Mouse (Mus musculus) neural tube, embryonic 15.5 days (tissue): ENCODE results near the gene Serpinb9g. TPM values are rescaled to one million over a fixed set of nuclear protein-coding genes. Genes with fewer than 3 reads are reported as not detected.
"Not testable (repeated sequence)": the region's sequence is repeated elsewhere in the genome, so short reads cannot be mapped to it uniquely, and the experiment has no call there.

Source experiments
- ATAC-seq: fragments of 200-750 bp; cut with Nextera tagmentation; 2 replicates; pipeline ENCODE4 v1.8.0; 2017; ENCODE audit warnings: mild to moderate bottlenecking, moderate TSS enrichment, moderate library complexity; ENCODE audit not compliant: low FRiP score
- H3K27ac ChIP-seq: fragments of 300-500 bp; sonication (generic); replicated peaks from 2 replicates; pipeline ENCODE4 v1.5.1; 2015; ENCODE audit warnings: mild to moderate bottlenecking, inconsistent platforms
- H3K27me3 ChIP-seq: fragments of 300-500 bp; sonication (generic); replicated peaks from 2 replicates; pipeline ENCODE4 v1.6.1; 2015; ENCODE audit warnings: inconsistent platforms
- H3K36me3 ChIP-seq: fragments of 300-500 bp; sonication (generic); 2 replicates; pipeline ENCODE4 v1.6.1; 2015; ENCODE audit warnings: inconsistent platforms
- H3K4me1 ChIP-seq: fragments of 300-500 bp; sonication (generic); 2 replicates; pipeline ENCODE4 v1.6.1; 2015; ENCODE audit warnings: inconsistent platforms
- H3K4me2 ChIP-seq: fragments of 300-500 bp; sonication (generic); 2 replicates; pipeline ENCODE4 v1.6.1; 2015; ENCODE audit warnings: inconsistent platforms, mild to moderate bottlenecking, moderate library complexity
- H3K4me3 ChIP-seq: fragments of 300-500 bp; sonication (generic); replicated peaks from 2 replicates; pipeline ENCODE4 v1.5.1; 2015; ENCODE audit warnings: mild to moderate bottlenecking, inconsistent platforms
- H3K9ac ChIP-seq: fragments of 300-500 bp; sonication (generic); replicated peaks from 2 replicates; pipeline ENCODE4 v1.6.1; 2015; ENCODE audit warnings: mild to moderate bottlenecking, inconsistent platforms
- H3K9me3 ChIP-seq: fragments of 300-500 bp; sonication (generic); replicated peaks from 2 replicates; pipeline ENCODE4 v1.6.1; 2016; ENCODE audit warnings: inconsistent platforms
- WGBS: fragments of 180-500 bp; shearing (Covaris S2); methylation state at CpG from one replicate; pipeline ENCODE4 v1.1.7; 2015; ENCODE audit warnings: mixed read lengths; 5-methylcytosine and 5-hydroxymethylcytosine counted together
- polyA plus RNA-seq: library from polyadenylated mRNA; unstranded; fragments of >200 nt; fragmentation: Nextera tagmentation; extraction: Ambion mirVana; gene quantifications from 2 replicates; pipeline ENCODE4 v1.2.1, GENCODE M21; 2015

Serpinb9g gene
- not detected in 2 replicates for polyA plus RNA-seq

DNA sequence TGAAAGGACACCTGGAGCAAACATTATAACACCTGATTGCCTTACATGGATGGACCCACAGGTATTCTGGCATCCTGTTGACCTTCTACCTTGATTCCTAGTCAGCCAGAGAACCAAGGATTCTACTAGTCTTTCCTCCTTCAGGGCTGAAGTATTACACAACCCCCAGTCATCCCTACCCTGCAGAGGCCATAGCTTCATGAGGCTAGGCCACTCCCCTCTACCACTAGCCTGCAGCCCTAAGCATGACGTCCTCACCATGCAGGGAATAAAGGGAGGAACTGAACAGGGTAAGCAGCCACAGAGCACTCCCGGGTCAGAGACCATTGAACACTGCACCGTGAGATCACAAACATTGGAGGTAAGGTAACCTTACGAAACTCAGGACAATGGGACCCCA lies at the start of gene Serpinb9g:
Serpinb9g (plus strand) TSS at position 301 of the 400 bp plus-strand sequence.
- not testable (repeated sequence) for H3K9me3 ChIP-seq, H3K36me3 ChIP-seq, ATAC-seq, H3K27ac ChIP-seq, H3K4me2 ChIP-seq, H3K9ac ChIP-seq, H3K4me3 ChIP-seq, H3K4me1 ChIP-seq, H3K27me3 ChIP-seq
- 84% methylated on average over 4 of the region's 4 CpGs for WGBS

- H3K9ac ChIP-seq, H3K4me1 ChIP-seq, ATAC-seq, H3K4me3 ChIP-seq, H3K27ac ChIP-seq, H3K4me2 ChIP-seq, H3K36me3 ChIP-seq, H3K27me3 ChIP-seq, H3K9me3 ChIP-seq: not testable (repeated sequence)
- 79% methylated on average over 3 of the region's 3 CpGs for WGBS
Observed at GRCm38 (mm10) chr13:33483872-33484271, 718 bp upstream of the Serpinb9g start.

GRCm38 (mm10) chr13:33524629-33525028 lies 40.0 kb downstream of the Serpinb9g start:
- Histone ChIP-seq H3K4me3 (no peak overlapping the region), H3K4me1 (no peaks in the 10 kb centered on the region), H3K36me3 (no peaks in the 10 kb centered on the region), H3K9ac (no peak overlapping the region), H3K27ac (no peak overlapping the region), H3K9me3 (peaks cover 5% of the 10 kb centered on the region; the same call in 1 of the 2 replicates), H3K4me2 (no peak overlapping the region), H3K27me3 (no peaks in the 10 kb centered on the region)
- ATAC-seq = no peak

DNA sequence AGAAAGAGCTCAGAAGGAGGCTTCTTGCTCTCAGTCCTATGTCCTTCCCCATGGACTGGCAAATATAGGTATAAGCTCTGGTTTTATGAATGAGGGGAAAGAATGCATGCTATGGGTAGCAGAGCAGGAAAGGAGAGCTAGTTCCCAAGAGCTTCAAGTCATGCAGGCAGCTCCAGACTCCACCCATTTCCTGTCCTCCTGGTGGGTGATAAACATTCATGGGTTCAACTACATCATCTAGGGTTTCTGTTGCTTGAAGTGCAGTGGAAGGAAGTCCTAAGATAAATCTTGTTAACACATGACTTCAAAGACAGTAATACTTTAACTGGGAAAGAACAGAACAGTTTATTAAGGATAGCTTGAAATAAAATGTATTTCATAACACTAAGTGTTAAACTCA lies 48.2 kb downstream of the Serpinb9g start:
- H3K27me3 ChIP-seq = no peaks in the 10 kb centered on the region
- H3K9me3 ChIP-seq = no peaks in the 10 kb centered on the region
- H3K4me2 ChIP-seq = no peak overlapping the region
- H3K4me3 ChIP-seq = no peak overlapping the region
- no peak for ATAC-seq
- H3K27ac ChIP-seq = no peak overlapping the region
- no peaks in the 10 kb centered on the region for H3K36me3 ChIP-seq
- no peak overlapping the region for H3K9ac ChIP-seq
- no peaks in the 10 kb centered on the region for H3K4me1 ChIP-seq

Other genes starting within 250 kb of the Serpinb9g start
- gene Serpinb9e, start 235.2 kb upstream of the Serpinb9g start, polyA plus RNA-seq = not detected in 2 replicates
- not detected in 2 replicates for gene Serpinb9f, start 160.7 kb upstream of the Serpinb9g start, polyA plus RNA-seq
- not detected in 2 replicates for gene Gm11397, start 89.0 kb upstream of the Serpinb9g start, polyA plus RNA-seq
- gene Serpinb6d, start 176.6 kb downstream of the Serpinb9g start, polyA plus RNA-seq = not detected in 2 replicates